Mouse (Mus musculus): ENCODE results near the gene Cttnbp2nl.

DNA sequence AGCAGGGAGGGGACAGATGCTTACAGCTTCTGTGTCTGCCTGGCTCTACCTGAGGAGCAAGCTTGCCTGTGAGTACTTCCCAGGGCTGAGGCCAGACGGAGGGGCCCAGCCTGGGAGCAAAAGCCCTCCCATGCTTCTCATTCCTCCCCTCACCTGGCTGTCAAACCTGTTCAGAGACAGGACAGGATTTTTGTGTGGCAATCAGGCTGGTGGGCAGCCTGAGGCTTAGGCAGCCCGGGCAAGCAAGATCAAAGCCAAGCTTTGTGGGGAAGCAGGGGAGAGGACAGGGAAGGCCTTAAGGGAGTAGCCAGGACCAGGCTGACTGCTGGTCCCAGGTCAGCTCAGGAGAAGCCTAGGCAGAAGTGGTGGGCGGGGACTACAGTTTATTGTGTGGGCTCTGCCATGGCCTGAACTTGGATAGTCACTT, 58.5 kb downstream of the Cttnbp2nl start:
- TF ChIP-seq CTCF (IDR thresholded peaks at IDR 0.05) (no peak), EP300 (IDR thresholded peaks at IDR 0.05) (no peak)

Data from lung, postnatal 0 days (tissue).